Mouse (Mus musculus) thymus, adult 2 months (tissue): Measurements from ENCODE around the gene Art3. TPM values are rescaled to one million over a fixed set of nuclear protein-coding genes. Genes with fewer than 3 reads are reported as not detected.

Experiments used
- DNase-seq: peaks from one replicate; pipeline ENCODE4 v3.0.0; 2021
- H3K27ac ChIP-seq: fragments of 200-500 bp; 2 replicates; pipeline ENCODE4 v1.5.1; 2012; ENCODE audit warnings: low read length, control low read depth; ENCODE audit not compliant: control insufficient read depth, insufficient read depth
- H3K27me3 ChIP-seq: fragments of 200-500 bp; 2 replicates; pipeline ENCODE4 v1.6.1; 2012; ENCODE audit warnings: mild to moderate bottlenecking, low read length, moderate library complexity, mixed read lengths; ENCODE audit not compliant: control insufficient read depth, insufficient read depth
- H3K36me3 ChIP-seq: fragments of 200-500 bp; 2 replicates; pipeline ENCODE4 v1.6.1; 2012; ENCODE audit warnings: mild to moderate bottlenecking, low read length, moderate library complexity; ENCODE audit not compliant: control insufficient read depth, insufficient read depth
- H3K4me1 ChIP-seq: fragments of 200-500 bp; replicated peaks from 2 replicates; pipeline ENCODE4 v1.6.1; 2012; ENCODE audit warnings: low read length; ENCODE audit not compliant: control insufficient read depth, insufficient read depth
- H3K4me3 ChIP-seq: fragments of 200-500 bp; 2 replicates; pipeline ENCODE4 v1.5.1; 2012; ENCODE audit warnings: mild to moderate bottlenecking, low read length, control low read depth, moderate library complexity; ENCODE audit not compliant: control insufficient read depth, insufficient read depth
- CTCF ChIP-seq: fragments of 200-500 bp; IDR thresholded peaks from 2 replicates; pipeline ENCODE4 v1.5.1; 2012; ENCODE audit warnings: mild to moderate bottlenecking, control low read depth, low read length, moderate library complexity, borderline replicate concordance; ENCODE audit not compliant: control insufficient read depth, poor library complexity, insufficient read depth; ENCODE audit errors: extremely low read depth
- POLR2A ChIP-seq: fragments of 200-500 bp; IDR thresholded peaks from 2 replicates; pipeline ENCODE4 v1.6.1; 2012; ENCODE audit warnings: mild to moderate bottlenecking, low read length, control low read depth, moderate library complexity; ENCODE audit not compliant: control insufficient read depth, poor library complexity, insufficient read depth; ENCODE audit errors: extremely low read depth
- WGBS: fragments of 180-500 bp; shearing (Covaris S2); methylation state at CpG from one replicate; pipeline ENCODE4 v1.1.7; 2018; 5-methylcytosine and 5-hydroxymethylcytosine counted together
- polyA plus RNA-seq: library from polyadenylated mRNA; depleted of rRNA; stranded (reverse); fragments of >200 nt; gene quantifications from 2 replicates; pipeline ENCODE4 v1.2.3, GENCODE M21; 2012

The Art3 gene
- polyA plus RNA-seq, 1 experiment: 12.7 TPM

DNA sequence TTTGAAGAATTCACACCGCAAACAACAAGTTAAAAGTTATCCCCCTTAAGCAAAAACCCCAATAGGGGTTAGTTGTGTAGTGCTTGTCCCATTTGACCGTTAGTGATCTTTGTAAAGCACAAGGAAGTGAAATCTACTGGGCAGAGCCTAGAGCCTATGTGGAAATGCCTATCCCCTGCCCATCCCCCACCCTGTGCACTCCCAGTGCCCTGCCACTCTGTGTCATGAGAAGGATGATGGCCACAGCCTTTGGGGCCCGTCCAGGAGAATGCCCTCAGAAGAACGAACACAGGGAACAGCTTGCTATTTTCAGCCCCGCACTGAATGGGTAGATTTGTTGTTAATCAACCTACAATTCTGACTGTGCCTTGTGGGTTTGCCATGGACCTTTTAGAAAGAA lies 109.9 kb downstream of the Art3 start:
- Histone ChIP-seq H3K4me1 (no peaks in the 10 kb centered on the region), H3K36me3 (peaks cover 17% of the 10 kb centered on the region; the same call in 1 of the 2 replicates), H3K4me3 (no peak overlapping the region), H3K27ac (no peak overlapping the region), H3K27me3 (no peaks in the 10 kb centered on the region)
- TF ChIP-seq CTCF (no peak), POLR2A (no peak)
- DNase-seq: no peak
- WGBS: 91% methylated on average over 5 of the region's 5 CpGs

DNA sequence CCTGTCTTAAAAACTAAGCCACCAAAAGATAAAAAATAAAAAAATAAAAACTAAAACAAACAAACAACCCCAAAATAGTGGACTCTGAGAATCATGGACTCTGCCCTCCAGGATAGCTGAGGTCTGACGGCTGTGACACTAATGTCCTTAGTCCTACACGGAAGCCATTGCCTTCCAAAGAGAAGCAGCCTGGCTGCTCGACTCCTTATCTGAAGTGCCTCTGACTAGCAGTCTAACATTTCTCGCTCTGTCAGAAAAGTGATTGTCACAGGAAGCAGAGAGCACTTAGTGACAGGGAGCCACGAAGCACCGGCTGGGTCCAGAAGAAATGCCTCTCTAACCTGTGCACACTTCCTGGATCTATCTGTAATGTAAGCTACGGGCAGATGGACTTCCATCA lies 111.3 kb downstream of the Art3 start:
- Histone ChIP-seq H3K27me3 (no peaks in the 10 kb centered on the region), H3K4me3 (no peak overlapping the region), H3K4me1 (no peaks in the 10 kb centered on the region), H3K27ac (no peak overlapping the region), H3K36me3 (peaks cover 29% of the 10 kb centered on the region)
- TF ChIP-seq POLR2A (no peak), CTCF (no peak)
- 95% methylated on average over 7 of the region's 7 CpGs for WGBS
- no peak for DNase-seq

DNA sequence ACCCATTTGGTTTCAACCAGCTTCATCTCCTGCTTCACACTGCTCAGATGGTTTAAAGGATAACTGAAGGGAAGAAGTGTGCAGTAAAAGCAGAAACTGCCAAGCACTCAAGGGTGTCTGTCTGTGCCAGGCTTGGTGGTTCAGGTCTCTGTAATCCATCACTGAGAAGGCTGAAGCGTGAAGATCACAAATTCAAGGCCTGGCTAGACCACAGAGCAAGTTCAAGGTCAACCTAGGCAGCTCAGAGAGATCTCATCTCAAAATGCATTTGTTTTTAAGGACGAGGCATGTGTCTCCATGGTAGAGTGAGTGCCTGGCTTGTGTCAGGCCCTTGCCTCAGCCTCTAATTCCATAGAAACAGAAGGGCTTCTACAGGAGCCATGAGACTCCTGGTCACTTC lies 113.4 kb downstream of the Art3 start:
- DNase-seq: no peak
- Histone ChIP-seq H3K4me1 (no peaks in the 10 kb centered on the region), H3K36me3 (peaks cover 50% of the 10 kb centered on the region), H3K27ac (no peak overlapping the region), H3K4me3 (no peak overlapping the region), H3K27me3 (no peaks in the 10 kb centered on the region)
- no peak for TF ChIP-seq CTCF
- no peak for TF ChIP-seq POLR2A
- 97% methylated on average over 2 of the region's 2 CpGs for WGBS

DNA sequence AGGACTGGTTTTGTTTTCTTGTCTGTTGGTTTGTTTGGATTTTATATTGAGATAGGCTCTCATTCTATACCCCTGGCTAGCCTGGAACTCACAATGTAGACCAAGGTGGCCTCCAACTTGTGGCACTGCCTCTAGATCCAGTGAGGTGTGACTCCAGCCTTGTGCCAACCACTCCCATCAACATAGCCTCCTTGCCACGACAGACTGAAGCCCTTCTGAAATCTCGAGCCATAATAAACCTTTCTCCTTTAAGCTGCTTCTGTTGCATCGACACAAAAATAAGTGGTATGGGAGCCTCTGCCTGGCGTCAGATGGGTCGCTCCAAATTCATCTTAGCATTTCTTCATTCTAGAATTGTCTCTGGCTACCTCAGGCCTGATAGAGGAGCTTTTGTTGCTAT lies 115.1 kb downstream of the Art3 start:
- no peak overlapping the region for H3K4me3 ChIP-seq
- no peak overlapping the region for H3K27ac ChIP-seq
- 97% methylated on average over 5 of the region's 5 CpGs for WGBS
- no peaks in the 10 kb centered on the region for H3K4me1 ChIP-seq
- H3K36me3 ChIP-seq: peaks cover 66% of the 10 kb centered on the region
- H3K27me3 ChIP-seq: no peaks in the 10 kb centered on the region
- TF ChIP-seq POLR2A (no peak), CTCF (no peak)
- DNase-seq: no peak

GRCm38 (mm10) chr5:92452876-92453275 lies 121.2 kb downstream of the Art3 start:
- no peak overlapping the region for H3K4me3 ChIP-seq
- no peaks in the 10 kb centered on the region for H3K27me3 ChIP-seq
- no peaks in the 10 kb centered on the region for H3K4me1 ChIP-seq
- H3K36me3 ChIP-seq: peaks cover 74% of the 10 kb centered on the region
- no peak for DNase-seq
- H3K27ac ChIP-seq: no peak overlapping the region
- 99% methylated on average over 5 of the region's 5 CpGs for WGBS
- no peak for TF ChIP-seq CTCF
- TF ChIP-seq POLR2A: no peak

DNA sequence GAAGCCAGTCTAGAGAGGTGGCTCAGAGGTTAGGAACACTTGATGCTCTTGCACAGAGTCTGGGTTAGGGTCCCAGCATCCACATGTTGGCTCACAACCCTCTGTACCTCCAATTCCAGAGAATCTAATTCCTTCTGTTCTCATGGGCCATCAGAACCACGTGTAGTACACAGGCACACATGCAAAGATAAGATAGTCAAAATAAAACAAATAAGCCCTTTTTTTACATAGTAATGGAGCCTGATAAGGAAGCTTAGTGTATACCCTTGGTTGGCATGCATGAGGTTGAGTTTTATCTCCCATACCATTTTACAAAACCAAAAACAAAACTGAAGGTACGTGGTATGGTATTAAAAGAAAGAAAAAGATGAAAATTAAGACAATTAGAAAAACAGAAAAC lies 125.8 kb downstream of the Art3 start:
- Histone ChIP-seq H3K4me1 (no peaks in the 10 kb centered on the region), H3K27ac (no peak overlapping the region), H3K4me3 (no peak overlapping the region), H3K36me3 (peaks cover 48% of the 10 kb centered on the region), H3K27me3 (no peaks in the 10 kb centered on the region)
- DNase-seq: no peak
- WGBS: 86% methylated on average over 2 of the region's 2 CpGs
- no peak for TF ChIP-seq POLR2A
- no peak for TF ChIP-seq CTCF

DNA sequence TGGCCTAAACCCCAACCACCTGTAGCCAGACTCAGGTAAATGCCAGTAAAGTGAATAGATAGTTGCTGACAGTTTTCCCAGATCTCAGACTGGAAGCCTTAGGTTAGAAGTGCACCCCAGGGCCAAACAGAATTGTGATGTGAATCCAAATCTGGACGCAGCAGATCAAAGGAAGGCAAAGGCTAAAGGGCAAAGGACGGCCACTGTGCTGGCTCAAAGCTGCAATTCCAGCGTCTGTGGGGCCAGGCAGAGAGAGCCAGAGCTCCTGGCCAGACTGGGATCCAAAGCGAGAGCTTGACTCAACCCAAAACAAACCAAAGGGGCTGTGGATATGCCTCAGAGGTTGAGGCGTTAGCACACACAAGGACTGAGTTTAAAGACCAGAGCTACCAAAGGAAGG lies 127.1 kb downstream of the Art3 start:
- TF ChIP-seq POLR2A (no peak), CTCF (no peak)
- DNase-seq: no peak
- Histone ChIP-seq H3K36me3 (peaks cover 37% of the 10 kb centered on the region), H3K27me3 (no peaks in the 10 kb centered on the region), H3K4me3 (no peak overlapping the region), H3K4me1 (peaks cover 2% of the 10 kb centered on the region; the same call in 1 of the 2 replicates), H3K27ac (no peak overlapping the region)
- 90% methylated on average over 5 of the region's 5 CpGs for WGBS
